Mouse (Mus musculus): ENCODE results near the gene Gimap4. TPM values are rescaled to one million over a fixed set of nuclear protein-coding genes. Genes with fewer than 3 reads are reported as not detected.

The Gimap4 gene
- polyA plus RNA-seq (2012; rRNA removed), result 2.8 and 3.0 TPM in 2 replicates

DNA sequence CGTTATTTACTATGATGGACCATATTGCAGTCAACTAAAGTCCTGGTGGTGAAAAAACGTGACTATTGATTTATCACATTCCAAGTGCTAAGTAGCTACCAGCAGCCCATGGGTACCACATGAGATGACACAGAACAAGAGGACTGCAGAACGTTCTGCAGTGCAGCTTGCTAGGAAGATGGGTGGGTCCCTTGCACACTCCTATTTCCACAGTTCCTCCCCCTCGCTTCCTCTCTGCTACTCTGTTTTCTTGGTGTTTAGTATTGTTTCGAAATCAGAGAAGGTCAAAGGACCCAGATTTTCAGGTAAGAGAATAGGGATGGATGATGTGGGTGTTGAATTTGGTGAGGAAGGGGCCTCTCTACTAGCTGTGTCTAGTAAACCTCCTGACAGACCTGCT is at the start of gene Gimap4:
Gimap4 (plus strand) TSS at position 231 of the 400 bp plus-strand sequence.

DNA sequence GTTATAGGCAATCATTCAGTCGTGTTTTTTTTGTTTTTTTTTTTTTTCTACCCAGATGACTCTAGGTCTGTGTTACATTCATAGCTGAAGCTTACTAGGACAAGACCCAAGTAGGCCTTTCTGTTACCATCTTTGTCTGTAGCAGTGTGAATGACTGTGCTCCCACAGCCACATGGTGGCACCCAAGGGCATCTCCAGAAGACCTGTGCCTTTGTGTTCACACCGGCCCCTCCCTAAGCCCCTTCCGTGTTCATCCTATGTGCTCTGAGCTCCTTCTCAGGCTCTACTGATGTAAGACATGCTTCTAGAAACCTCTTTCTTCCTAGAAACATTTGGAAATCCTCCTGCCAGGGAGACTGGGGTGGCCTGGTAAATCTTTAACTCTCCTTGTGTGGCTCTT is 37.4 kb upstream of the Gimap4 start, which contains the start of gene Gimap8:
Gimap8 (plus strand) TSS at position 240 of the 400 bp plus-strand sequence.

GRCm38 (mm10) chr6:48675931-48676859 is 8.2 kb upstream of the Gimap4 start, which contains the start of gene Gimap9:
TSS of gene Gimap9 (plus strand) at chr6:48676129.

DNA sequence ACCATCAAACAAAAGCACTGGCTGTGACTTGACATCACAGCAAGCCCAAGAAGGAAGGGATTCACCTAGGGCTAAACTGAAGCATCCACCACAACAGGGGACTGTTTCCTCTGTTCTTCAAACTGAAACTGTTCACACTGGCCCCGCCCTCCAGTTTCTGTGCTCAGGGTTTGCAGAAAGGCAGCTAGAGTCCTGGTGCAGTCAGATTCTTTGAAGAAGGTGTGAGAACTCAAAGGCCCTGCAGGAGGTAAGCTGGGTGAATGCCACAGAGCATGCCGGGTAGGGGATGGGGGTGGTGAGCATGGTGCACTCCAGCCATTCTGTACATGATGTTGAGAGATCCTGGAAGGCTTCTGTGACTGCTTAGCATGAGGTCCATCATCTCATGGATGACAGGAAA is 34.1 kb downstream of the Gimap4 start, which contains the start of the genes Gm28053 and Gimap7:
Gm28053 (plus strand) TSS at position 153 of the 400 bp plus-strand sequence.
Gimap7 (plus strand) TSS at position 167 of the 400 bp plus-strand sequence.

GRCm38 (mm10) chr6:48738961-48739779 is 54.8 kb downstream of the Gimap4 start, which contains the start of gene Gimap1:
TSS of gene Gimap1 (plus strand) at chr6:48739054.

Other genes with a start within 250 kb of the Gimap4 start
- gene Zfp467, start 238.7 kb upstream of the Gimap4 start, polyA plus RNA-seq (2012; rRNA removed), result 107 and 109 TPM in 2 replicates
- gene Sspo, start 236.3 kb upstream of the Gimap4 start, polyA plus RNA-seq (2012; rRNA removed), result 8.5 and 10.9 TPM in 2 replicates
- gene Atp6v0e2, start 146.9 kb upstream of the Gimap4 start, polyA plus RNA-seq (2012; rRNA removed), result 40.5 and 51.5 TPM in 2 replicates
- gene Lrrc61, start 129.8 kb upstream of the Gimap4 start, polyA plus RNA-seq (2012; rRNA removed), result 17.5 and 23.2 TPM in 2 replicates
- 121 and 133 TPM in 2 replicates for gene Rarres2, start 111.8 kb upstream of the Gimap4 start, polyA plus RNA-seq (2012; rRNA removed)
- gene Gm45021, start 94.9 kb upstream of the Gimap4 start, polyA plus RNA-seq (2012; rRNA removed), result not detected in 2 replicates
- gene Repin1, start 90.7 kb upstream of the Gimap4 start, polyA plus RNA-seq (2012; rRNA removed), result 51.4 and 56.7 TPM in 2 replicates
- gene Gm44965, start 90.6 kb upstream of the Gimap4 start, polyA plus RNA-seq (2012; rRNA removed), result 0.88 and 1.0 TPM in 2 replicates
- gene Zfp775, start 82.5 kb upstream of the Gimap4 start, polyA plus RNA-seq (2012; rRNA removed), result 12.6 and 15.4 TPM in 2 replicates
- 56.4 and 73.1 TPM in 2 replicates for gene AI854703, start 57.8 kb upstream of the Gimap4 start, polyA plus RNA-seq (2012; rRNA removed)
- gene Gimap8, start 37.3 kb upstream of the Gimap4 start, polyA plus RNA-seq (2012; rRNA removed), result 1.1 and 1.5 TPM in 2 replicates
- gene Gimap9, start 8.4 kb upstream of the Gimap4 start, polyA plus RNA-seq (2012; rRNA removed), result 1.5 and 1.9 TPM in 2 replicates
- 2.7 and 2.9 TPM in 2 replicates for gene Gimap6, start 23.7 kb downstream of the Gimap4 start, polyA plus RNA-seq (2012; rRNA removed)
- not detected in 2 replicates for gene Gm28053, start 34.1 kb downstream of the Gimap4 start, polyA plus RNA-seq (2012; rRNA removed)
- 0.36 and 0.84 TPM in 2 replicates for gene Gimap7, start 34.1 kb downstream of the Gimap4 start, polyA plus RNA-seq (2012; rRNA removed)
- gene Gimap1, start 54.5 kb downstream of the Gimap4 start, polyA plus RNA-seq (2012; rRNA removed), result 8.0 and 8.9 TPM in 2 replicates
- 4.9 and 5.8 TPM in 2 replicates for gene Gimap5, start 61.6 kb downstream of the Gimap4 start, polyA plus RNA-seq (2012; rRNA removed)
- gene Gimap3, start 86.3 kb downstream of the Gimap4 start, polyA plus RNA-seq (2012; rRNA removed), result 4.9 and 5.6 TPM in 2 replicates
- 141 and 142 TPM in 2 replicates for gene Tmem176a, start 156.4 kb downstream of the Gimap4 start, polyA plus RNA-seq (2012; rRNA removed)
- gene Tmem176b, start 156.9 kb downstream of the Gimap4 start, polyA plus RNA-seq (2012; rRNA removed), result 260 and 275 TPM in 2 replicates
- 198 and 228 TPM in 2 replicates for gene Aoc1, start 188.3 kb downstream of the Gimap4 start, polyA plus RNA-seq (2012; rRNA removed)
- not detected in 2 replicates for gene 1600015I10Rik, start 245.3 kb downstream of the Gimap4 start, polyA plus RNA-seq (2012; rRNA removed)